Mouse (Mus musculus) CH12.LX (cell line): ENCODE measurements at regions not wholly inside any gene's neighbourhood (a gene's known extent, or its start where the extent isn't known, plus 50 kb on each side); places are given as distances from the start of the nearest gene placed in this dataset.

ENCODE experiments used
- DNase-seq: peaks from one replicate; pipeline ENCODE4 v3.0.0-alpha.2; 2013; ENCODE audit errors: extremely low read depth
- H3K27ac ChIP-seq: 2 replicates; pipeline ENCODE4 v1.5.1; 2012; ENCODE audit warnings: low read depth, mild to moderate bottlenecking, control low read depth, moderate library complexity; ENCODE audit not compliant: insufficient read depth
- H3K27me3 ChIP-seq: replicated peaks from 2 replicates; pipeline ENCODE3; 2012; ENCODE audit warnings: inconsistent platforms
- H3K36me3 ChIP-seq, 2 experiments: replicated peaks in 1 of 2; 2 replicates each; pipeline versions ENCODE3 to v1.6.1; 2012; ENCODE audit warnings: inconsistent platforms in 1 of 2, low read length in 1 of 2, mild to moderate bottlenecking in 1 of 2, mixed read lengths in 1 of 2, moderate library complexity in 1 of 2; ENCODE audit not compliant: control insufficient read depth in 1 of 2, insufficient read depth in 1 of 2
- H3K4me1 ChIP-seq, 2 experiments: 2 replicates each; pipeline ENCODE4 v1.6.1; 2012; ENCODE audit warnings: inconsistent platforms in 1 of 2, moderate library complexity in 1 of 2; ENCODE audit not compliant: insufficient read depth in 2 of 2, control insufficient read depth in 1 of 2
- H3K4me2 ChIP-seq: 2 replicates; pipeline ENCODE4 v1.6.1; 2012; ENCODE audit warnings: low read depth, mild to moderate bottlenecking, control low read depth; ENCODE audit not compliant: poor library complexity, insufficient read depth, severe bottlenecking
- H3K4me3 ChIP-seq, 3 experiments: fragments of 150-350 bp in 1 of 3; sonication (generic) in 1 of 3; replicated peaks in 1 of 3; 2 replicates each; pipeline versions ENCODE3 to v1.5.1; 2011 to 2012; ENCODE audit warnings: low read depth in 2 of 3, low read length in 2 of 3, mild to moderate bottlenecking in 2 of 3, moderate library complexity in 2 of 3, control low read depth in 1 of 3, improper control_type of control experiment in 1 of 3, inconsistent platforms in 1 of 3, mixed read lengths in 1 of 3; ENCODE audit not compliant: poor library complexity in 1 of 3
- H3K79me2 ChIP-seq: replicated peaks from 2 replicates; pipeline ENCODE4 v1.6.1; 2012; ENCODE audit warnings: mild to moderate bottlenecking, moderate library complexity; ENCODE audit not compliant: control insufficient read depth, poor library complexity, insufficient read depth, severe bottlenecking; ENCODE audit errors: extremely low read depth
- H3K9ac ChIP-seq: 2 replicates; pipeline ENCODE4 v1.6.1; 2012; ENCODE audit warnings: low read depth, mild to moderate bottlenecking, control low read depth, moderate library complexity; ENCODE audit not compliant: insufficient read depth
- H3K9me3 ChIP-seq: replicated peaks from 2 replicates; pipeline ENCODE3; 2012; ENCODE audit warnings: low read length, inconsistent platforms, mixed read lengths
- CHD1 ChIP-seq: IDR thresholded peaks from 2 replicates; pipeline ENCODE4 v1.6.1; 2012; ENCODE audit warnings: low read depth, low read length, improper control_type of control experiment, inconsistent platforms
- ELF1 ChIP-seq: IDR thresholded peaks from 2 replicates; pipeline ENCODE4 v1.6.1; 2014; ENCODE audit warnings: low read depth, mild to moderate bottlenecking, inconsistent platforms, low read length, improper control_type of control experiment
- ETS1 ChIP-seq: conservative IDR thresholded peaks from 2 replicates; pipeline ENCODE4 v1.6.1; 2012; ENCODE audit warnings: low read depth, mild to moderate bottlenecking, inconsistent platforms, low read length, improper control_type of control experiment, moderate library complexity
- HCFC1 ChIP-seq: IDR thresholded peaks from 2 replicates; pipeline ENCODE4 v1.6.1; 2012; ENCODE audit warnings: low read depth, mild to moderate bottlenecking, inconsistent platforms, low read length, improper control_type of control experiment
- IRF4 ChIP-seq: IDR thresholded peaks from 2 replicates; pipeline ENCODE4 v1.6.1; 2014; ENCODE audit warnings: low read depth, mild to moderate bottlenecking, inconsistent platforms, low read length, improper control_type of control experiment
- JUND ChIP-seq: conservative IDR thresholded peaks from 2 replicates; pipeline ENCODE4 v1.6.1; 2011; ENCODE audit warnings: low read depth, low read length, improper control_type of control experiment
- KAT2A ChIP-seq: IDR thresholded peaks from 2 replicates; pipeline ENCODE4 v1.6.1; 2012; ENCODE audit warnings: low read length, improper control_type of control experiment, inconsistent platforms; ENCODE audit not compliant: insufficient replicate concordance
- MAFK ChIP-seq: IDR thresholded peaks from 2 replicates; pipeline ENCODE4 v1.6.1; 2011; ENCODE audit warnings: low read length, improper control_type of control experiment; ENCODE audit not compliant: insufficient replicate concordance
- MAX ChIP-seq: IDR thresholded peaks from 2 replicates; pipeline ENCODE4 v1.6.1; 2011; ENCODE audit warnings: low read length, improper control_type of control experiment
- MAZ ChIP-seq: IDR thresholded peaks from 2 replicates; pipeline ENCODE4 v1.6.1; 2012; ENCODE audit warnings: low read depth, mild to moderate bottlenecking, inconsistent platforms, low read length, improper control_type of control experiment, moderate library complexity
- MEF2A ChIP-seq: IDR thresholded peaks from 2 replicates; pipeline ENCODE4 v1.6.1; 2014; ENCODE audit warnings: low read depth, mild to moderate bottlenecking, inconsistent platforms, low read length, improper control_type of control experiment, borderline replicate concordance
- NELFE ChIP-seq: IDR thresholded peaks from 2 replicates; pipeline ENCODE4 v1.6.1; 2011; ENCODE audit warnings: low read depth, low read length, improper control_type of control experiment
- PAX5 ChIP-seq: IDR thresholded peaks from 2 replicates; pipeline ENCODE4 v1.6.1; 2012; ENCODE audit warnings: low read length, inconsistent platforms, mixed read lengths
- POLR2A ChIP-seq: IDR thresholded peaks from 2 replicates; pipeline ENCODE4 v1.6.1; 2011; ENCODE audit warnings: low read depth, mild to moderate bottlenecking, improper control_type of control experiment, low read length
- POLR2AphosphoS2 ChIP-seq: IDR thresholded peaks from 2 replicates; pipeline ENCODE4 v1.6.1; 2011; ENCODE audit warnings: low read depth, low read length, improper control_type of control experiment
- SMC3 ChIP-seq: IDR thresholded peaks from 2 replicates; pipeline ENCODE4 v1.6.1; 2011; ENCODE audit warnings: low read depth, low read length, improper control_type of control experiment
- TCF12 ChIP-seq: IDR thresholded peaks from 2 replicates; pipeline ENCODE4 v1.6.1; 2014; ENCODE audit warnings: low read depth, mild to moderate bottlenecking, inconsistent platforms, low read length, improper control_type of control experiment
- USF1 ChIP-seq: IDR thresholded peaks from 2 replicates; pipeline ENCODE4 v1.6.1; 2014; ENCODE audit warnings: low read depth, mild to moderate bottlenecking, inconsistent platforms, low read length, improper control_type of control experiment
- ZKSCAN1 ChIP-seq: IDR thresholded peaks from 2 replicates; pipeline ENCODE4 v1.6.1; 2012; ENCODE audit warnings: low read depth, inconsistent platforms, low read length, improper control_type of control experiment, borderline replicate concordance
- dilution Hi-C: fragments of 300-500 bp; cut with MboI; formaldehyde crosslinking; loops from 2 replicates; pipeline ENCODE4 v1.14.3; 2020; ENCODE audit warnings: low sequenced_read_pairs; ENCODE audit not compliant: extremely low pct_unique_long_range_greater_than_20kb, extremely low pct_ligation_motif_present
- in situ Hi-C: fragments of 300-500 bp; cut with MboI; formaldehyde crosslinking; loops from 3 replicates; pipeline ENCODE4 v1.14.3; 2019; ENCODE audit warnings: low sequenced_read_pairs, low pct_ligation_motif_present, low pct_unique_long_range_greater_than_20kb, mixed read lengths

DNA sequence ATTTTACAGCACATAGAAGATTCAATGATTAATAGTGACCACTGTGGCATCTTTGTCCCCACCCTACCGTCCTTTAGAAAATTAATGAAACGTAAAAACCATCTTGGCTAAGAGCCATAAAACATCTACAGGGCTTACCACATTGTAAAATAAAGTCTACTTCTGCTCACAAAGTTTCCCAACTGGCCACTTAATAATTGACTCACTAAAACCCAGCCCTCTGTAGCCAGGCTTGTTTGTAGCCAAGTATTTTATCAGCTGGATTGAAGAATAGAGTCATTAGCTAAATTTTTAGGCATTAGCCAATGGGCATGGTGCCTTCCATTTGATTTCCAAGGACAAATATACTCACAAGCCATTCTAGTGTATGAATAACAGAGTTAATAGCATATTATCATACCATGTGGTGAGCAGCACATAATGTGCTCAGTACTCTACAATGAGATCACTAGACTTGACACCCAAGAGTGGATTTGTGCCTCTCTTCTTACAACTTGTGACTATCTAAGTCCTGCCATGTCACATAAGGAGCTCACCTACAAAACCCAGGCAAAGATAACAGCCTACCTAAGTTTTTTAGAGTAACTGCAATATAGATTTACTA is 602.7 kb upstream of the Kif18a start:
- H3K27me3 ChIP-seq: no peaks in the 10 kb centered on the region
- H3K9ac ChIP-seq: no peak overlapping the region
- no peaks in the 10 kb centered on the region for H3K4me1 ChIP-seq
- H3K4me2 ChIP-seq: no peak overlapping the region
- in situ Hi-C loops: no loop called here
- H3K36me3 ChIP-seq: no peaks in the 10 kb centered on the region
- H3K9me3 ChIP-seq: no peaks in the 10 kb centered on the region
- H3K4me3 ChIP-seq: no peak overlapping the region
- DNase-seq: no peak
- dilution Hi-C loops: no loop called here
- no peaks in the 10 kb centered on the region for H3K79me2 ChIP-seq
- no peak overlapping the region for H3K27ac ChIP-seq
- TF ChIP-seq MEF2A (no peak), ETS1 (no peak), KAT2A (no peak), ELF1 (no peak), POLR2AphosphoS2 (no peak), CHD1 (no peak), HCFC1 (no peak), TCF12 (no peak), NELFE (no peak)

DNA sequence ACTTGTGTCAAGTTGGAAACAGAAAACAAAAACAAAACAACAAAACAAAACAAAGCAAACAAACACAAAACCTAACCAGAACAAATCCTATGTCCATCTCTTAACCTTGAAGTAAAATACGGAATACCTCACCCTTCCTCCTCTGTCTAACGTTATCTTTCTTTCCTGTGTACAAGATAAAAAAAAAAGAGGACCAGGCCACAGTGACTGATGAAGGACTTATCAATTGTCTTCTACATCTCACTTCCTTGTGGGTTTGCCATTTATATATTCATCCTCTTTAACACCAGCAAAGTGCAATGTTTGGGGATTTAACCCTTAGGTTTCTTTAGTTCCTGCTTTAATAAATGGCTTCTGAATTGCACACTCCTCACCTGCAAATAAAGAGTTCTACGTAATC is 599.0 kb upstream of the Kif18a start:
- in situ Hi-C loops: no loop called here
- DNase-seq: no peak

DNA sequence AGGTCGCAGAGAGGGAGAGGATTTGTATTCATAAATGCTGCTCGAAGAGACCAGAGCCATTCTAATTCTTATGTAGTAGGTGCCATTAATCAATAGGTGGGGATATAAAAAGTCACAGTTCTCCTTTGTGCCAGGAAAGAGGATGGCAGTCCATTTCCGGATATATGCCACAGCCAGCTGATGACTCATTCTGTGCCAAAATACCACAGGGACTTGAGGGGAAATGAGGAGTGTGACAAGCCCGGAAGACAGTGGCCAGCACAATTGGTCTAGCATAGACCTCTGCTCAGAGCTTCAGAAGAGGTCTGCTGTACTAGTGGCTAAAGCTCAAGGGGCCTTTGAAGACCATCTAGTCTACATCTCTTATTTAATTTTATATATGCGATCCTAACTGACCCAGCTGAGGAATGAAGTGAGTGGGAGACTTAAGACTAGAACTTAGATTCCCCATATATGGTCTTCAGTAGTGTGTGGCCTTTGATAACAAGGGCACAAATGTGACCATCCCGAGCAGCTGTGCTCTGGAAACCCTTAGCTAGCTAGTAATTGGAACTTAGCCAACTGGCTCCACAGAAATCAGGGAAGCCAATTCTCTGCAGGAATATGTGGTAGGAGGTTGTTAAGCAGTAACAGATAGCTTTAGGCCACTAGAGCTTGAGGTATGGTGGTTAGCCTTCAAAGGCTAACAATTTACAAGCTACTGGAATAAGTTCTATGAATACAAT is 594.4 kb upstream of the Kif18a start:
- TF ChIP-seq ZKSCAN1 (no peak), MEF2A (no peak), USF1 (no peak), IRF4 (no peak), NELFE (no peak), SMC3 (no peak), JUND (no peak), POLR2A (no peak)
- Histone ChIP-seq H3K9me3 (no peaks in the 10 kb centered on the region), H3K9ac (no peak overlapping the region), H3K4me1 (no peaks in the 10 kb centered on the region), H3K79me2 (no peaks in the 10 kb centered on the region), H3K27me3 (no peaks in the 10 kb centered on the region), H3K4me3 (no peak overlapping the region), H3K36me3 (no peaks in the 10 kb centered on the region), H3K4me2 (no peak overlapping the region), H3K27ac (no peak overlapping the region)
- in situ Hi-C loops: no loop called here
- dilution Hi-C loops: no loop called here
- no peak for DNase-seq

More for the DNA sequence above, 599.0 kb upstream of the Kif18a start:
- TF ChIP-seq MAZ: no peak
- TF ChIP-seq POLR2A: no peak
- TF ChIP-seq SMC3: no peak
- TF ChIP-seq ETS1: no peak
- no peak for TF ChIP-seq USF1
- no peak for TF ChIP-seq MAX
- TF ChIP-seq PAX5: no peak
- TF ChIP-seq MAFK: no peak
- Histone ChIP-seq H3K4me2 (no peak overlapping the region), H3K9ac (no peak overlapping the region), H3K79me2 (no peaks in the 10 kb centered on the region), H3K4me3 (no peak overlapping the region), H3K4me1 (no peaks in the 10 kb centered on the region), H3K9me3 (no peaks in the 10 kb centered on the region), H3K27me3 (no peaks in the 10 kb centered on the region), H3K36me3 (no peaks in the 10 kb centered on the region), H3K27ac (no peak overlapping the region)
- dilution Hi-C loops: no loop called here
